Mouse (Mus musculus): ENCODE results near the gene Fbxl8.

- TF ChIP-seq USF1 (IDR thresholded peaks at IDR 0.05; ENCODE audit: low read depth) (no peak), POLR2A (IDR thresholded peaks at IDR 0.05; ENCODE audit: insufficient read length, low read depth) (no peak), MYOD1 (IDR thresholded peaks at IDR 0.05; ENCODE audit: control insufficient read depth in 1 of 3, insufficient read length in 2 of 3, low read depth in 2 of 3) (no peak)
These were observed 4.1 kb downstream of the Fbxl8 start for GRCm38 (mm10) chr8:105268342-105269074.

Measured in myocyte (in vitro differentiated cells).